Mouse (Mus musculus): Measurements from ENCODE around the gene Tob2. TPM values are rescaled to one million over a fixed set of nuclear protein-coding genes. Genes with fewer than 3 reads are reported as not detected.

Gene Tob2
- total RNA-seq, 4 experiments from 2014 or later: 111 to 127 (median 125) TPM

DNA sequence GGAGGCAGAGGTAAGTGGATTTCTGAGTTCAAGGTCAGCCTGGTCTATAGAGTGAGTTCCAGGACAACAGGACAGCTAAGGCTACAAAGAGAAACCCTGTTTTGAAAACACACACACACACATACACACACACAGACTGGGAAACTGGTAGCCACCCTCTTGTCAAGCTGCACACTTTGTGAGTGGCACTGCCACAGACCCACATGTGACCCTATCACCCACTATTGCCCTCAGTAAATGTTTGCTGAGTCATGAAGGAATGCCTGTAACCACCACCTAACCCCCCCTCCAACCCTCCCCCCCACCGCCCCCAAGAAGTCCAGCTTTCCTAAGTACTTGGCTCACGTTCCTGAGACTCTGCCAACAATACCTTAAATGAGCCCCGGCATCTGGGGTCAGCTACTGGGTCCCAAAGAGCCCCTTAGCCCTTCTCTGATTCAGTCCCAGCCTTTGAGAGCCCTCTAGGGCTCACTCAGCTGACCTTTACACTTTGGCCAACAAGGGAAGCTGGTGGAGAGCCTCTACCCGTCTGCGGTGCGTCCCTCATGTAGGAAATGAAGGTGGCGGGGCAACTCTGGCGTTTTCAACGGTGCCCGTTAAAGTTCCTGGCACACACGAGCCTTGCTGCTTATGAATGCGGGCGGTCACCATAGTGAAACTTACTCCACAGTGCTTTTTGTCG lies 19.9 kb downstream of the Tob2 start:
- no peak for DNase-seq (ENCODE audit: low spot score in 2 of 2)

DNA sequence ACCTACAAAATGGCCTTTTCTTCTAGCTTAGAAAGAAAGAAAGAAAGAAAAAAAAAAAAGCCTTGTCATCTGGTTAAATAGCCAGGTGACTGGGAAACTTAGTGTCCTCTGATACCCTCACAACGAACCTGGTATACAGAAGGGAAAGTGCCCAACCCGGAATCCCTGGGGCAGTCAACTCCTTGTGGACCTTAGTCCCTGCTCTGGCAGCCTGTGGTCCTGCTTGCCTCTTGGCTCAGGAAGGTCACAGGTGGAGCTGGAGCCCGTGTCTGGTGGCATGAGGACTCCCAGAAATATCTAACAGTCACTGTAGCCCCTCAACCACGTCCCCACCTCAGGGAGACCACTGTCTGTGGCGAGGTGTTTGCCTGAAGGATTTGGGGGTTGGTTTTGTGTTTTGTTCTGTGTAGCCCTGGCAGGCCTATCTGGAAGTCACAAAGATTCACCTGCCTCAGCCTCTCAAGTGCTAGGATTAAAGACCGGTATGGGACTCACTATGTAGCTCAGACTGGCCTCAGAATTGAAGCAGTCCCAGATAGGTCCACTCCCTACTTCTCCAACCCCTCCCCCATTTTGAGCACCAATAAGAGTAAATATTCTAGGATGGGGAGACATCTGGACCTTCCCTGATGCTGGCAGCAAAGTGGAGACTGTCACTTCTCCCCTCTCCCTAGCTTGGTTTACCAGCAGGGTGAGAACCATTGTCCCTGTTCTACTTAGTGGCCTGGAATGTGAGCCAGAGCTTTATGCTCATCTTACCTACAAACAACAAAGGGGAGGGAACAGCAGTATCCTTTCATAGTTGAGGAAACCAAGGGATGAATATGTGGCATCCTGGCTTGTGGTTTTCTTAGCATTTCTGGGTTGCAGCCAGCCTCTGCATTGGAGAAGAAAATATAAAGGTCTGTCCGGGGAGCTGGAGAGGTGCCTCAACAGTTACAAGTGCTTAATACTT lies 21.4 kb downstream of the Tob2 start:
- no peak for DNase-seq (ENCODE audit: low spot score in 2 of 2)

DNA sequence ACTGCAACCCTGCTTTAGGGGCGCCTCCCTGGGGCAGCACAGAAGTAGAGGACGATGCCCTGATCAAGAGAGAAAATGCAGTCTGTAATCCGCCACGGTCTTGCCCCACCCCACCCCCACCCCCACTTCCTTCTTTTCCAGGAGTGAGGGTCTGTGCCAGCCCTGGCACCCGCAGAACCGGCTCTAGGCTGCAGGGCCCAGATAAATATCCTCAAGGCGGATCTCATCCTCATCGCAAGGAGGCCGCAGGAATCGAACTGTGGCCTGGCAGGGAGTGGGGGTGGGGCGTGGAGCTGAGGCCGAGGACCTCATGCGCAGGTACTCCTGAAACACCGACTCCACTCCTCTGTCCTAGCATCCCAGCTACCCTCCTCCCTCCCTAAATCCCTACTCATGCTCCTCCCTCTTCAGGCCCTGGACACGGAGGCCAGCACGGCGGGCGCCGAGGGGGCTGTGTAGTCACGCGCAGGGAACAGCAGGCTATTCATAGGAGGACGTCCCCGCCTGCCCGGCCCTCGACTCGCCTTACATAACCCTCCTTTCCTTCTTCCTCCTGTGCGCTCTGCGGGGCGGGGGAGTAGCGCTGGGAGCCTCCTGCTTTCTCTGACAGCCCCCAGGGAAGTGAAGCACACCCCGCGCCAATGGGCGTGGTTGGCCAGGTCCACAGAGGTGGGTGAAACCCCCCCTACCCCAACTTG lies 22.3 kb downstream of the Tob2 start:
- peak; percentile 93 to 97 for DNase-seq (ENCODE audit: low spot score in 2 of 2)

DNA sequence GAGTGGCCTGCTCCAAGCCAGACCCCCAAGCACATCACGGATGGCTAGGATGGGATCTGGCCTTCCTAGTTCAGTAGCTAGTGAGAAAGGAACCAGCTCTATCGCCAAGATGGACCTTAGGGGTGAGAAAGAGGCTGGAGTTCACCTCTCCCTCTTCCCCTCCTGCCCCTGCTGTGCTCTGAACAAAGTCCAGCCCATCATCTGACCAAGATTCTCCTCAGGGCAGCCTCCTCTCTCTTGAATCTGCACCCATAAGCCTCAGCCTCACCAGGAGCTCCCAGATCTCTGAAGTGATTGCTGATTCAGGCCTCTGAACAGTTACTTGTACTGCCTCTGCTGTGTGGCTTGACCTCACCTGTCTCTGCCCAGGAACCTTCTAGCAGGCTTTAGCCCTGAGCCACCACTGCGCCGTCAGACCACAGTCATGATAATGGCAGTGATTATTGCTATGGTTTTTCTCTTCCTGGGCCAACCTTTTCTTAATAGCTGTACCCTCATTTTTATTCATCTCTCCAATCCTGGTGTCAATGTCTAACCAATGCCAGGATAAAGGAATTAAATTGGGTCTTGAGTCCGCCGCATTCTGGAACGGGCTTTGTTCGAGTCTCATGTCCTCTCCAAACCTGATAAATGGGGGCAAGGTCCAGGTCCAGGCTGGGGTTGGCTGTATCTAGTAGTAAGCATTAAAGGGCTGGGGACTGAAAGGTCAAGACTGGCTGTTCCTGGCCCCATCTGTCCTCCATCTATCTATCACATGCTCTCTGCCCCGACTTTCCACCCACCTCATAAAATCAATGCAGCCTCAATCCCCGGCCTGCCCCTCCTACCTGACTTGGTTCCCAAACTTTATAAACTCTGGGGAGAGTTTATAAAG lies 23.4 kb downstream of the Tob2 start:
- peak in 1 of 2 experiments; percentile 55 for DNase-seq (ENCODE audit: low spot score in 2 of 2)

DNA sequence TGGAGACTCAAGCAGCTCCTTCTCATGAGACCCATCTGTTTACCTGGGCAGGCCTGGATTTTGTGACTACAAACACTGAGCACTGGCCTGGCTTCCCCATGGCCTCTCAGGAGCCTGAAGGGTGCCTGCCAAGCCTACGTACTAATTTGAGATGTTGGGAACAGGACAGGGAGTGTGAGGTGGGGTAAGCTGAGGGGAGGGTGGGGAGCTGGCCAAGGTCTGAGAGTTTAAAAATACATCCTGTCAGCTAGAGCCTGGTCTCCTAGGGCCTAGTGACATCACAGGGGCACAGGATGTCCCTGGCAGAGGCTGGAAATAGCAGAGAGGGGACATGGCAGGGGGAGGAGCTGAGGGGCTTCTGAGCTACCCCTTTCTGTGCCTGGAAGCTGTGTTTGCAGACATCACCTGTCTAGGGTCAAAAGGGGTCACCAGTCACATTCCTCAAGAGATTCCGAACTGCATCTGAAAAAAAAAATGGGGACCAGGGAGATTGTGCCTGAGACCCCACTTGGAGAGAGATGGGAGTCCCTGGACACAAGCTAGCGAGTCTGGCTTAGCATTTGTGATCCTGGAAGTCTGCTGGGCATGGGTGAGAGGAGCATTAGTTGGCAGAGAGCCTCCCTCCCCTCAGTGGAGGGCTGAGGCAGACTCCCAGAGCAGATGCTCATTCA lies 24.3 kb downstream of the Tob2 start:
- peak; percentile 73 to 87 for DNase-seq (ENCODE audit: low spot score in 2 of 2)

DNA sequence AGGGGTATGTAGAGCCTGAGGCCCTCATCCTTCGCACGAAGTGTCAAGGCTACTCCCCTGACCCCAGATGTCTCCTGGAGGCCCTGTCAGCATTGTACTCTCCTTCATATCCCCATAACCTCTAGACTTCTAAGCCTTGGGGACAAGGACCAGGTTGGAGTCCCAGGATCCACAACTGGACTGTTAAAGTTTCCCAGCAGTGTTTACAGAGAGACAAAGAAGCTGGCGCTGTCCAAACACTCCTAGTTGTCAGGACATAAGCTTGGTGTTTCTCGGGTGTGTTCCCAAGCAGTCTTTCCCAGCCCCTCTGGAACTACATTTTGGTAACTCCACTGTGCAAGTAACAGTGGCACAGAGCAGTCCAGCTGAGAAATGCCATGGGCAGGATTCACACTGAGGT lies 25.1 kb downstream of the Tob2 start:
- no peak for DNase-seq (ENCODE audit: low spot score in 2 of 2)

DNA sequence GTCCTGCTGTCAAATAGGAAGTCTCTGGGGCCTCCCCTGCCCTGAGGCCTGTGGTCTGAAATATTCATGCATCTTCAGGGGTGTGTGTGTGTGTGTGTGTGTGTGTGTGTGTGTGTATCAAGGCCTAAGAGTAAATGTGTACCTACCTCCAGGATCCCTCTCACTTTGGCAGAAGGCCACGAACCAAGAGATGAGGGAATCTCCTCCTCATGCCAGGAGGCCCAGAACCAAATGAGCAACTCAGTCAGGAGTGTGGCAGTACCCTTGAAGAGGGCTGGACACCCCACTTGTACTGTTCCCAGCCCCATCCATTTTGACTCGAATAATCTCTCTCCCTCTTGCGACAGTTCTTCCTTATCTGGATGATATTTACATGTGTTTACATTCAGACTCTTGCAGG lies 26.4 kb downstream of the Tob2 start:
- no peak for DNase-seq (ENCODE audit: low spot score in 2 of 2)

DNA sequence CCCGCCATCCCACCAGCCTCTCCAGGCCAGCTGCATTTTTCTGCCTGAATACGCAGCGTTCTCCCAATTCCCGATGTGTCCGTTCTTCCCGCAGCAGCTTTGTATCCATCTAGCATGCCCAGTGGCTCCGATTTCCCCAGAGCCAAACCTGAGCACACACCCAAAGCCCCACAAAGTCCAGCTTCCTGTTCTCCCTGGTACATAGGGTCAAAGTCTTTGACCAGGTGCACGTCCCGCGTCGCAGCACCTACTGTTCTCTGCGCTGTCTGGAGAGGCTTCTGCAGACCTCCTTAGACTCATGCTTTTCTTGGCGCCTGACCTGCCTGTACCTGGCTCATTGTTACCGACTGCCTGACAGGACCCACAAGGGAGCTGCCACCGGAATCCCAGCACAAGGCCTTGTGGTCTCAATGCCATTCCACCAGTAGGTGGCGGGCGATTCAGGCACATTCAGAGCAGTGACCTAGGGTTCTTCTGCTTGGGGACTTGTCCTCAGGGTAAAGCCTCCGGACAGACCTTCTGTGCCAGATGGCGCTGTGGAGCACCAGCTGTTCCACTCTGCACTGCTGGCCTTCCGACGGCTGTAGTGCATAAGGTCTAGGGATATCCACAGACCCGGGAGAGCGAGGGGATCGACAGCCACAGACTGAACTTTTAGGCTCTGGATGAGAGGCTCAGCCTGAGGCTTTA lies 27.3 kb downstream of the Tob2 start:
- peak; percentile 89 to 92 for DNase-seq (ENCODE audit: low spot score in 2 of 2)

DNA sequence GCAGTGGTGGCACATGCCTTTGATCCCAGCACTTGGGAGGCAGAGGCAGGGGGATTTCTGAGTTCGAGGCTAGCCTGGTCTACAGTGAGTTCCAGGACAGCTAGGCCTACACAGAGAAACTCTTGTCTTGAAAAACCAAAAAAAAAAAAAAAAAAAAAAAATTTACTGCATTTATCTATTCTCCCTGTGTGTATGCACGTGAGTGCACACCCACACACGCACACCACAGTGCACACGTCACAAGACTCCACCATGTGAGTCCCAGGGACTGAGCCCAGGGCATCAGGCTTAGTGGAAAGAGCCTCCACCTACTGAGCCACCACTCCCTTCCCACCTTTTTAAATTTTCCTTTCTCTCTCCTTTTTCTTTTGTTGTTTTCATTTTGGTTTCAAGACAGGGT lies 28.1 kb downstream of the Tob2 start:
- DNase-seq (ENCODE audit: low spot score in 2 of 2): no peak

DNA sequence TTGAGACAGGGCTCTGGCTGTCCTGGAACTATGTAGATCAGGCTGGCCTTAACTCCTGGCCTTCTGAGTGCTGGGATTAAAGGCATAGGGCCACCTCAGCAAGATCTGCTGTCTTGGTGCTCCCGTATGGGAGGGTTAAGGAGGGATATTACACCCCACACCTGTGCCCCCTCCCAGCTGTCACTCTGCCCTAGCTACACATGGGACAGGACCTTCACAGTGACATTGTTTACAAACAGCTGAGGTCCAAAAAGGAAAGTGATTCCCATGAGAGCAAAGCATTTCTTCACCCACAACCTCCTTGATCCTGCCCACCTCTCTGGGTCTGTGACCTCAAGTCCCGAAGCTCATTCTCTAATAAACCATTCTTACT lies 29.4 kb downstream of the Tob2 start:
- DNase-seq (ENCODE audit: low spot score in 2 of 2): no peak

DNA sequence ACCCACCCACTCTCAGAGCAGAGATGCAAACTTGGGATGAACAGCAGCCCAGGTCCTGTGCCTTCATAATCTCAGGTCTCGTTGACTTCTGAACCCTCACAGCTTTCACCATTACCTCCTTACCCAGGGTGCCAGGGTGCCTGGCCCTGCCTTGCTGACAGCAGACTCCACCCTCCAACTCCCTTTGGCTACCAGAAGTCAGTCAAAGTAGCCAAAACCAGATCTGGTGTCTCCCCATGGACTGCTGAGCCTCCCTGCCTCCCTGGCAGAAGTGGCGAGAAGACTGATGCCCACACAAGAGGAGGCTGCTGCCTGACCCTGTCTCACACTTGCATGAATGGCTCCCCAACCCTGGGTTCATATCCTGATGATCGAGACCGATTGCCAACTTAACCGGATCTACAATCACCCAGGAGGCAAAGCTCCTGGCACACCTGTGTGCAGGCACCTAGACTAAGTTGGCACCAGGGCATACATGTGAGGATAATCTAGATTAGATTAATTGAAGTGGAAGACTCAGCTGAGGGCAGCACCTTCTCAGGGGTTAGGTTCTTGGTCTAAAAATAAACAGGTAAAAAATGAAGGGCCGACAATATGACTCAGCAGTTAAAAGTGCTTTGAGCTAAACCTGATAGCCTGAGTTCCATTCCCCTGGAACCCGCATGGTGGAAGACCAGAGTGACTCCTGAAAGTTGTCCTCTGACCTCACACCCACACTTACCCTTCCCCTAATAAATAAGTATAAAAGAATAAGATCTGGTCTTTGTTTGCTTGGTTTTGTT lies 30.0 kb downstream of the Tob2 start:
- peak in 1 of 2 experiments; percentile 34 for DNase-seq (ENCODE audit: low spot score in 2 of 2)

DNA sequence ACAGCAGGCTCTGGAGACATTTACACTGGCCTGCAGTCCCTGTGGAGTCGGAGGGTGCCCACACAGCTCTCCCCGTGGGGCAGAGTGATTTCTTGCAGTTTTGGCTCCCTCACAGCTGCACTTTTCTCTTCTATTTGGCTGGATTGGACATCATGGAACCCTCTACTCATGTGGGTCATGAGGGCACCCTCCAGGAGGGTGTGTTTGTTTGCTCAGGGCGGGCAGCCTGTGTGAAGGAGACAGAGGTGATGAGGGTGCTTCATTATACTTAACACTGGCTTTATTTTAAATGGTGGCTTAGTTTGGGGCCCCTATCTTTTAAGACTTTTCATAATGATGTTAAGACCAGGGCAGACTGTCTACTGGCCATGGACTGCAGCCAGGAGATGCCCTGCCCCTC lies 33.8 kb downstream of the Tob2 start:
- DNase-seq (ENCODE audit: low spot score in 2 of 2): no peak

DNA sequence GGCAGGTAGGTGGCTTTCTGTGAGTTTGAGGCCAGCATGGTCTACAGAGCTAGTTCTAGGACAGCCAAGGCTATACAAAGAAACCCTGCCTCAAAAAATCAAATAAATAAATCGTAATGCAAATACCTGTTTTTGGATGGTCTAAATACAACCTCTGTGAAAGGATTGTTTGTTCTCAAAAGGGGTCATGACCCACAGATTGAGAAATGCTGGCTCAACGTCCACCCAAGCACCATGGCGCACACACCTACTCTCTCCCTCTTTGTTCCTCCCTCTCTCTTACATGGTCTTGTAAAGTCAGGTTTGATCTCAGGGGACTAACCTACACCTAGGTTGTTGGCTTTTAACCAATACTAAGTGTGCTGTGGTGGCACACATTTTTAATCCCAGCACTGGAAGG lies 36.0 kb downstream of the Tob2 start:
- no peak for DNase-seq (ENCODE audit: low spot score in 2 of 2)

DNA sequence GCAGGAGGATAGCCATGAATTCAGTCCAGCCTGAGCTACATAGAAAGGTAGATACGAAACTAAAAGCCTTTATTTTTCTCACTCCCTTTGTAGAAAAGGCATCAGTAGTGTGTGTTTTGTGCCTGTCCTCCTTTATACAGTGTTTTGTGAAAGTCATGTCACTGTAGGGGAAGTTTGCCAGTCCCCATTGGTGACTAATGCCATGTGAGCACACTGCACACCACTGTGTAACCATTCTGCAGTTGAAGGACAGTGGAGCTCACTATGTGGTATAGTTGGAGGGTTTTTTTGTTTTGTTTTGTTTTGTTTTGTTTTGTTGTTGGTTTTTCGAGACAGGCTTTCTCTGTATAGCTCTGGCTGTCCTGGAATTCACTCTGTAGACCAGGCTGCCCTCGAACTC lies 40.2 kb downstream of the Tob2 start:
- DNase-seq (ENCODE audit: low spot score in 2 of 2): no peak

DNA sequence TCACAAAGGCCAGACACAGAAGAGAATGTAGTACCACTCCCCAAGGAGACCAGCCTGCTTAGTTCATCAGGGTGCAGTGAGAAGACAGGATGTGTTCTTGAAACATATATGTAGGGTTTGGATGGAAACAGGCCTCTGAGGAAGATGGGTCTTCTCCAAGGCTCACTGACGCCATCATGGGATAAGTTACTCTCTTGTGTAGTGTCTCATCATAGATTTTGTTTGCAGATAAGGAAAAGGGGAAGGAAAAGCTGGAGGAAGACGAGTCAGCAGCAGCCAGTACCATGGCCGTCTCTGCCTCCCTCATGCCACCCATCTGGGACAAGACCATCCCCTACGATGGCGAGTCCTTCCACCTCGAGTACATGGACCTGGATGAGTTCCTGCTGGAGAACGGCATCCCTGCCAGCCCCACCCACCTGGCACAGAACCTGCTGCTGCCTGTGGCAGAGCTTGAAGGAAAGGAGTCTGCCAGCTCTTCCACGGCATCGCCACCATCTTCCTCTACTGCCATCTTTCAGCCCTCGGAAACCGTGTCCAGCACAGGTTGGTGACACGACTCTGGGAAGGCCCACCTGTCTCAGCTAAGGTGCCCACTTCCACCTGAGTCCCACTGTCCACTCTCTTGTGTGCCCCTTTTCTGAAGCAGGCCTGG lies 43.8 kb downstream of the Tob2 start:
- DNase-seq (ENCODE audit: low spot score in 2 of 2): peak in 1 of 2 experiments; percentile 57

DNA sequence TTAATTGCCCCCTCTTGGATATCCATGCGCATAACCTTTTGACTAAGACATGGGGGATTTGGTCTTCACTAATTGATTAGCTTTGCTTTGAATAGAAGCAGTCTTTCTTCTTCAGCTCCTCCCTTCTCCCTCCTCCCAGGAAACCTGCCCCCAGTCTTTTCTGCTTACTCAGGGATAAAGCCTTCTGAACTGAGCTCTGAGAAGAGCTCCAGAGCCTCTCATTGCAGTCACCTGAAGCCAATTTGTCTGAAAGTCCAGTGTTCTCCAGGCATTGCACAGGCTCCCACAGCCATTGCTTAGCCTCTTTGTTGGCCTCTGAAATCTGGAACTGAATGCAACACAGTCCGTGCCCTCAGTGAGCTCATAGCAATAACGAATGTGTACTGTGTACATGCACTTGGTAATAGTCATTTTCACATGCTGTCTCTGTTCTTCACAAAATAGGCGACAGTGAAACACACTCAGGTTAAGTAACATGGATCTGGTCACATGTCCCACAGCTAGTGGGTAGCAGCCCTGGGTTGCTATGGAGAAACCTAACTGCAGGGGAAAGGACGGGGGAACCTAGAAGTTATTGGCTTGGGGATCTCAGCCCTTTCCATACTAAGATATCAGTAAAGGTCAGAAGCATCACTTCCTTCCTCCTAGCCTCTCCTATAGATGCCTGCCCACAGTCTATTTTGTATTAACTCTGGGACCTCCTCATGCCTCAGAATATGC lies 44.5 kb downstream of the Tob2 start:
- DNase-seq (ENCODE audit: low spot score in 2 of 2): no peak

DNA sequence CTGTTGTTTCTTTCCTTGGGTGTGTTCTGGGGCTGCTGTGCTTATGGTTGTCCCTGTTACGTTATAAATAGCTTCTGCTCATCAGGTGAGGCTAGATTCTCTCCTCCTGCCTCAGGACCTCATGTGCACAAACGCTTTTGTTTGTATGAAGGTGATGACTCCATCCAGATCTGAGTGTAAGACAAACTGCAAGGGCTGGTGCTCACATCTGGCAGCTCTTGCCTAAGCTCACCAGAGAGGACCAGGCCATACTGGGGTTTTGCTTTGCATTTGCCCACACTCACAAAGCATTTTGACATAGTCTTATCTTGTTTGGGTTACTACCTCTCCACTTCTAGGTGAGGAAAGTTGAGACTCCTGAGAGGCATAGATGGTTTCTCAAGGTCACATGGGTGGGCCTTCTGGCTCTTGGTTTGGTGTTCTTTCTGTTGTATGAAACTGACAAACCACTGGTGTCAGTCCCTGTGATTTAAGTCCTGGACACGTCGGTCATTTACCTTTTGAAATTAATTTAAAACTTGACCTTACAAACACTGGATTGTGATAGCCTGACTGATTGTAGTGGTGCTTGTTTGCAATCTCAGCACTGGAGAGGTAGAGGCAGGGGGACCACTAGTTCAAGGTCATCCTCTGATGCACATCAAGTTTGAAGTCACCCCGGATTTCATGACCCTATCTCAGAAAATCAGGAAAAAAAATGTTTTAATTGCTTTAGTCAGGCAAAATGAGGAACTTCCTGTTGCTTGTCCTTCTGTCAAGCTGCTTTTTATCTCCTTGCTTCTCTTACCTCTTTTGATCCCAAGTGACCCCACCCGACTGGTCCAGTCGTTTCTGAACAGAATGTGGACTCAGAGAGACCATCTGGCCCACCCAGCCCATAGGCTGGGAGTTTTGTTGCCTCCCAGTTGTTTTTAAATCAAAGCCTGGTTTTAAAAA lies 45.6 kb downstream of the Tob2 start:
- DNase-seq (ENCODE audit: low spot score in 2 of 2): no peak
